Mouse (Mus musculus) limb, embryonic 14.5 days (tissue): ENCODE results near the gene Mogs. TPM values are rescaled to one million over a fixed set of nuclear protein-coding genes. Genes with fewer than 3 reads are reported as not detected.

Experiments
- ATAC-seq: fragments of 200-750 bp; cut with Nextera tagmentation; 2 replicates; pipeline ENCODE4 v1.8.0; 2017; ENCODE audit warnings: low read depth, moderate number of reproducible peaks, moderate TSS enrichment; ENCODE audit not compliant: low FRiP score
- DNase-seq: peaks from one replicate; pipeline ENCODE4 v3.0.0-alpha.2; 2015; ENCODE audit warnings: low spot score
- H3K27ac ChIP-seq: fragments of 300-500 bp; sonication (generic); replicated peaks from 2 replicates; pipeline ENCODE4 v1.5.1; 2014; ENCODE audit warnings: low read depth, mild to moderate bottlenecking, low read length, moderate library complexity, mixed read lengths
- H3K27me3 ChIP-seq: fragments of 300-500 bp; sonication (generic); 2 replicates; pipeline ENCODE4 v1.6.1; 2014; ENCODE audit warnings: low read length, mixed read lengths; ENCODE audit not compliant: control insufficient read depth, insufficient read depth
- H3K36me3 ChIP-seq: fragments of 300-500 bp; sonication (generic); 2 replicates; pipeline ENCODE4 v1.6.1; 2014; ENCODE audit warnings: mild to moderate bottlenecking, low read length, moderate library complexity, mixed read lengths; ENCODE audit not compliant: control insufficient read depth, insufficient read depth
- H3K4me1 ChIP-seq: fragments of 300-500 bp; sonication (generic); 2 replicates; pipeline ENCODE4 v1.6.1; 2014; ENCODE audit warnings: antibody characterized with exemption, low read length, mixed read lengths; ENCODE audit not compliant: control insufficient read depth, insufficient read depth
- H3K4me2 ChIP-seq: fragments of 300-500 bp; sonication (generic); replicated peaks from 2 replicates; pipeline ENCODE4 v1.6.1; 2014; ENCODE audit warnings: low read depth, mild to moderate bottlenecking, low read length, moderate library complexity; ENCODE audit not compliant: severe bottlenecking
- H3K4me3 ChIP-seq: fragments of 300-500 bp; sonication (generic); replicated peaks from 2 replicates; pipeline ENCODE4 v1.5.1; 2014; ENCODE audit warnings: low read length
- H3K9ac ChIP-seq: fragments of 300-500 bp; sonication (generic); 2 replicates; pipeline ENCODE4 v1.6.1; 2014; ENCODE audit warnings: mild to moderate bottlenecking, low read depth, low read length, moderate library complexity; ENCODE audit not compliant: severe bottlenecking
- H3K9me3 ChIP-seq: fragments of 300-500 bp; sonication (generic); 2 replicates; pipeline ENCODE4 v1.6.1; 2016; ENCODE audit warnings: low read length; ENCODE audit not compliant: control insufficient read depth
- POLR2A ChIP-seq: fragments of 200-500 bp; IDR thresholded peaks from 2 replicates; pipeline ENCODE4 v1.8.0; 2012; ENCODE audit warnings: inconsistent platforms, mild to moderate bottlenecking, moderate library complexity, borderline replicate concordance; ENCODE audit not compliant: insufficient read depth, insufficient read length; ENCODE audit errors: extremely low read depth
- WGBS: fragments of 180-500 bp; shearing (Covaris S2); extraction: QIAGEN DNeasy Blood & Tissue Kit; methylation state at CpG from one replicate; pipeline ENCODE4 v1.1.7; 2014; 5-methylcytosine and 5-hydroxymethylcytosine counted together
- polyA plus RNA-seq, 2 experiments: library from polyadenylated mRNA; depleted of rRNA in 1 of 2; stranded (reverse) in 1 of 2; unstranded in 1 of 2; fragments of >200 nt; fragmentation: Nextera tagmentation in 1 of 2; extraction: Ambion mirVana in 1 of 2; gene quantifications; 2 replicates each; pipeline versions ENCODE4 v1.2.1 to v1.2.3; 2012 to 2014

Gene Mogs
- polyA plus RNA-seq, 2 experiments, result 50.9 to 95.2 TPM

- no peak overlapping the region for H3K9ac ChIP-seq
- no peak for TF ChIP-seq POLR2A
- ATAC-seq, result no peak
- WGBS, result 89% methylated on average over 9 of the region's 9 CpGs
- H3K36me3 ChIP-seq, result no peaks in the 10 kb centered on the region
- H3K27ac ChIP-seq, result no peak overlapping the region
- DNase-seq, result no peak
- no peaks in the 10 kb centered on the region for H3K27me3 ChIP-seq
- H3K9me3 ChIP-seq, result no peaks in the 10 kb centered on the region
- H3K4me2 ChIP-seq, result no peak overlapping the region
- H3K4me1 ChIP-seq, result peaks cover 12% of the 10 kb centered on the region
- no peak overlapping the region for H3K4me3 ChIP-seq
Measured at GRCm38 (mm10) chr6:83132176-83132919, 17.1 kb downstream of the Mogs start.

- no peaks in the 10 kb centered on the region for H3K9me3 ChIP-seq
- H3K27ac ChIP-seq, result no peak overlapping the region
- no peak for DNase-seq
- 77% methylated on average over 3 of the region's 3 CpGs for WGBS
- no peaks in the 10 kb centered on the region; the same call in 1 of the 2 replicates for H3K36me3 ChIP-seq
- H3K4me3 ChIP-seq, result no peak overlapping the region
- no peak for TF ChIP-seq POLR2A
- no peaks in the 10 kb centered on the region for H3K27me3 ChIP-seq
- H3K9ac ChIP-seq, result no peak overlapping the region
- H3K4me1 ChIP-seq, result peaks cover 27% of the 10 kb centered on the region
- no peak for ATAC-seq
- no peak overlapping the region for H3K4me2 ChIP-seq
Measured at GRCm38 (mm10) chr6:83134226-83134625, 18.9 kb downstream of the Mogs start.

- H3K27ac ChIP-seq, result peak within 1 kb of the TSS; percentile 100
- H3K4me2 ChIP-seq, result peak within 1 kb of the TSS; percentile 90
- H3K4me1 ChIP-seq, result peaks cover 35% of the 10 kb centered on the region
- WGBS, result 58% methylated on average over 7 of the region's 7 CpGs
- peaks cover 2% of the 10 kb centered on the region for H3K36me3 ChIP-seq
- no peak for TF ChIP-seq POLR2A
- ATAC-seq, result no peak
- no peaks in the 10 kb centered on the region for H3K9me3 ChIP-seq
- peak within 1 kb of the TSS; percentile 61 for H3K4me3 ChIP-seq
- DNase-seq, result no peak
- no peaks in the 10 kb centered on the region for H3K27me3 ChIP-seq
- H3K9ac ChIP-seq, result peak within 1 kb of the TSS; percentile 90
Measured at GRCm38 (mm10) chr6:83134951-83135513, 19.7 kb downstream of the Mogs start, which contains the start of gene Rtkn. Gene Rtkn, plus strand, starts transcription at chr6:83135463.

- Histone ChIP-seq H3K4me3 (peak overlapping the region; percentile 61), H3K9ac (peak overlapping the region; percentile 90), H3K36me3 (peaks cover 3% of the 10 kb centered on the region), H3K9me3 (no peaks in the 10 kb centered on the region), H3K4me2 (peak overlapping the region; percentile 90), H3K27ac (peak overlapping the region; percentile 100), H3K4me1 (peaks cover 35% of the 10 kb centered on the region), H3K27me3 (no peaks in the 10 kb centered on the region)
- ATAC-seq (no peak), DNase-seq (peak; percentile 44)
- 0 out of 2 replicates have a peak, but pooled peaks have one; percentile 28 for TF ChIP-seq POLR2A
- 5% methylated on average over 37 of the region's 37 CpGs for WGBS
Measured at GRCm38 (mm10) chr6:83135571-83136161, 20.4 kb downstream of the Mogs start.

- no peaks in the 10 kb centered on the region for H3K27me3 ChIP-seq
- peak overlapping the region; percentile 61 for H3K4me3 ChIP-seq
- H3K9ac ChIP-seq, result peak overlapping the region; percentile 90
- DNase-seq (no peak), ATAC-seq (no peak)
- WGBS, result 7% methylated on average over 5 of the region's 5 CpGs
- H3K4me1 ChIP-seq, result peaks cover 35% of the 10 kb centered on the region
- no peaks in the 10 kb centered on the region for H3K9me3 ChIP-seq
- H3K36me3 ChIP-seq, result peaks cover 3% of the 10 kb centered on the region
- no peak for TF ChIP-seq POLR2A
- H3K27ac ChIP-seq, result peak overlapping the region; percentile 100
- peak overlapping the region; percentile 90 for H3K4me2 ChIP-seq
Measured at GRCm38 (mm10) chr6:83136291-83136880, 21.1 kb downstream of the Mogs start.
